Mouse (Mus musculus) neutrophil, adult 5-6 weeks (primary cell): ENCODE measurements around the gene Srcap. TPM values are rescaled to one million over a fixed set of nuclear protein-coding genes. Genes with fewer than 3 reads are reported as not detected.
"Not testable (repeated sequence)": the region's sequence is repeated elsewhere in the genome, so short reads cannot be mapped to it uniquely, and the experiment has no call there.

Source experiments
- ATAC-seq: fragments of 151-379, 151-347 bp; 2 replicates; pipeline ENCODE4 v1.8.0; 2017; ENCODE audit warnings: mild to moderate bottlenecking, moderate TSS enrichment; ENCODE audit not compliant: insufficient number of reproducible peaks, poor library complexity, low FRiP score, severe bottlenecking; ENCODE audit errors: extremely low read depth
- total RNA-seq: library from RNA; stranded (forward); fragments of 200-1000 nt; gene quantifications from 2 replicates; pipeline ENCODE4 v1.2.3, GENCODE M21; 2017

Gene Srcap
- total RNA-seq, 1 experiment from 2014 or later: 45.9 TPM

- ATAC-seq: no peak
These were observed 26.4 kb upstream of the Srcap start for GRCm38 (mm10) chr7:127485416-127485815.

- ATAC-seq: not testable (repeated sequence)
These were observed 23.4 kb upstream of the Srcap start for GRCm38 (mm10) chr7:127488364-127488763.

- no peak for ATAC-seq
These were observed 21.8 kb upstream of the Srcap start for GRCm38 (mm10) chr7:127489982-127490381.

GRCm38 (mm10) chr7:127491846-127492245 lies 19.9 kb upstream of the Srcap start:
- ATAC-seq: no peak

GRCm38 (mm10) chr7:127494648-127495047 lies 17.1 kb upstream of the Srcap start:
- no peak for ATAC-seq

GRCm38 (mm10) chr7:127497382-127497781 lies 14.4 kb upstream of the Srcap start:
- no peak for ATAC-seq

- ATAC-seq: no peak
These were observed 13.4 kb upstream of the Srcap start for GRCm38 (mm10) chr7:127498407-127498806.

GRCm38 (mm10) chr7:127508291-127508690 lies 3.5 kb upstream of the Srcap start:
- ATAC-seq: no peak

- ATAC-seq: not testable (repeated sequence)
These were observed 2.0 kb upstream of the Srcap start for GRCm38 (mm10) chr7:127509830-127510229.

GRCm38 (mm10) chr7:127511241-127511640 lies 542 bp upstream of the Srcap start:
- ATAC-seq: no peak

- peak; percentile 68 for ATAC-seq
These were observed 640 bp downstream of the Srcap start for GRCm38 (mm10) chr7:127512231-127513015.

GRCm38 (mm10) chr7:127513016-127513390 lies 1.2 kb downstream of the Srcap start:
- ATAC-seq: no peak

- no peak for ATAC-seq
These were observed 2.0 kb downstream of the Srcap start for GRCm38 (mm10) chr7:127513781-127514180.

- no peak for ATAC-seq
These were observed 4.1 kb downstream of the Srcap start for GRCm38 (mm10) chr7:127515846-127516245.

- ATAC-seq: no peak
These were observed 4.6 kb downstream of the Srcap start for GRCm38 (mm10) chr7:127516344-127516743.

GRCm38 (mm10) chr7:127519284-127519683 lies 7.5 kb downstream of the Srcap start, which contains the start of gene Gm42715:
Gene Gm42715 (plus strand): TSS chr7:127519584.
- no peak for ATAC-seq

- ATAC-seq: 0 out of 2 replicates have a peak, but pooled peaks have one; percentile 9
These were observed 29.9 kb downstream of the Srcap start for GRCm38 (mm10) chr7:127541671-127542070.

GRCm38 (mm10) chr7:127549116-127549835 lies 37.5 kb downstream of the Srcap start:
- no peak for ATAC-seq

GRCm38 (mm10) chr7:127551558-127551957 lies 39.8 kb downstream of the Srcap start:
- no peak for ATAC-seq

GRCm38 (mm10) chr7:127560580-127560979 lies 48.8 kb downstream of the Srcap start:
- no peak for ATAC-seq
